Mouse (Mus musculus): ENCODE data around the gene Hist1h4f.

Gene Hist1h4f

GRCm38 (mm10) chr13:23515826-23516620 is 35.4 kb downstream of the Hist1h4f start:
- DNase-seq (ENCODE audit: low read depth, low spot score), result no peak

GRCm38 (mm10) chr13:23515281-23515680 is 36.2 kb downstream of the Hist1h4f start:
- DNase-seq (ENCODE audit: low read depth, low spot score), result no peak

DNA sequence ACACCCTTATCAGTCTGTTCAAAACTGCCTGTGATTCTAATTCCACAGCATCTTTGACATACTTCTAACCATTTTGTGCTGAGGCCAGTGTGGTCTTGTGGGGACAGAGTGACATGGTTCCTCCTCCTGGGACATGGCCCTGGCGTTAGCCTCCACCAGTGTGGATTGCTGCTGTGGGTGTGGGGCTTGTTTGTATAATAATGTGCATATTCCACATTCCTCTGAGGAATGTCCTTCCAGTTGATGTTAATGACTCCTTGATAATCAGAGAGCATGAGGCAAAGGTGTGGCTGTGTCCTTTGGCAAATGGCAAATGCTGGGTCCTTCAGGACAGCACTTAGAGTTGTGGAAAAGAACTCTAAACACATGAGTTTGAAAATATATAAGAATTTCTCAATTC is 37.9 kb downstream of the Hist1h4f start:
- DNase-seq (ENCODE audit: low read depth, low spot score), result no peak

GRCm38 (mm10) chr13:23510127-23510526 is 41.3 kb downstream of the Hist1h4f start:
- DNase-seq (ENCODE audit: low read depth, low spot score), result no peak

- no peak for DNase-seq (ENCODE audit: low read depth, low spot score)
These were observed 44.5 kb downstream of the Hist1h4f start for GRCm38 (mm10) chr13:23506819-23507515.

GRCm38 (mm10) chr13:23506351-23506750 is 45.1 kb downstream of the Hist1h4f start:
- peak; percentile 71 for DNase-seq (ENCODE audit: low read depth, low spot score)

GRCm38 (mm10) chr13:23505662-23506345 is 45.6 kb downstream of the Hist1h4f start:
- no peak for DNase-seq (ENCODE audit: low read depth, low spot score)

DNA sequence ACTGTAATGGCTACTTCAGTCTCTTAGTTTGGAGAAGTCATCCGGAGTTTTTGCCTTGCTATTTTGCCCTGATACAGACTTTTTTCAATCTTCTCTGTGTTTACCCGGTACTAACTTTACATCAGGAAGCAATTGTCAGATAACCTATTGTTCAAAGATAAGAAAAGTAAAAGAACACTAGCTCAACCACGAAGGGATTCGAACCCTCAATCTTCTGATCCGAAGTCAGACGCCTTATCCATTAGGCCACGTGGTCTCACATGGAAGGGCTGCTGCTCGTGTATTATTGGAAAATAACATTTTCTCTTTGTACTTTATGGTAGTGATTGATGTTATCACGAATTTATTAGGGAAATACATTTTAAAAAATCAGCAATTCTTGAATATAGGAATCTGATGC is 47.7 kb downstream of the Hist1h4f start:
- DNase-seq (ENCODE audit: low read depth, low spot score), result peak; percentile 69

DNA sequence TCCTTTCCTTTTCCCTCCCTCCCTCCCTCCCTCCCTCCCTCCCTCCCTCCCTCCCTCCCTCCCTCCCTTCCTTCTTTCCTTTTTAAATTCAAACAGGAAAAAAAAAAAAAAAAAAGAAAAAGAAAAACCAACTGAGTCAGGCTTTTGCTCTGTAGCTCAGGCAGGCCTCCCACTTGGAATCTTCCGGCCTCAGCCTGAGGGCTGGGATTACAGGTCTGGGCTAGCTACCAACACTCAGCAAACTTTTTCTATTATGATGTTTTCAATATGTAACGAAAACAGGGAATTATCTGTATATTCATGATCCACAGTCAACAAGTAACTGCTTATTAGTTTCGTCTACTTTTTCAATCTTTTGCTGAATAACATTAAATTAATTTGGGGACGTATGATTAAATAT is 48.5 kb downstream of the Hist1h4f start:
- no peak for DNase-seq (ENCODE audit: low read depth, low spot score)

DNA sequence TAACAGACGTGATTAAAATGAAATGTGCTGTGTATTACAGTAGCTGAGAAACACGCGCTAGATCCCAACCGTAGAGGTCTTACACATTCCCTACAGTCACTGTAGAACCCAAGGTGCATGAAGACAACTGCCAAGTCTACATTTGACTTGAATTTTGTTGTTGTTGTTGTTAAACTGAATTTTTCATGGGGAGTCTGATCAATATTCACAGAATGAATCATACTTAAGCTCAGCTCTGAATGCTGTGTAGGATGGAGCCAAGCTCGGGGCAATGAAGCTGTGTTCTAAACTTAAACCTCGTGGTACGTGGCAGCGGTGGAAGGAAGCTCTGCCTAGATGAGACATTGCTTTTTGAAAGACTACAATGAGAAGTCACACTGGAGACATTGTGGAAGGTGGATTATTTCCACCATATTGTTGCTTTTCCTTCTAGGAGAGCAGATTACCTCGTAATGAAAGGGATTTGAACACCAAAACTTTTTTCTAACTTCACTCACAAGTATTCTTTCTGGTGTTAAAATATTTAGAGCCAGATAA is 49.3 kb downstream of the Hist1h4f start:
- DNase-seq (ENCODE audit: low read depth, low spot score), result no peak

DNA sequence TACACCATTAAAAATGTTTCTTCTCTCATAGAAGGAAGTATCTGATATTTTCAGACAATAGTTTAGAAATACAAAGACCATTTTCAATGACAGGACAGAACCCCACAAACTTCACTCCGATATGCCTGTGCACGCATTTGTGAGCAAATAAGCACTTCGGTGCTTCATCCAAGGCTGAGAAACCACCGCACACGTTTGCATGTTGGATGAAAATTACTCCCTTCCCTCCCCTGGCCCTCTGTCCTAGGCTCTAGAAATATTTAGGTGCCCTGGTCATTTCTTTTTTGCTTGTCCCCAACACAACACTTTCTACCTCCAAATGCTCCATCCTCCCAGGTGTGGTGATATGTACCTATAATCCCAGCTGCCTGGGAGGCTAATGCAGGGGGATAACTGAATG is 49.9 kb downstream of the Hist1h4f start:
- no peak for DNase-seq (ENCODE audit: low read depth, low spot score)
